Mouse (Mus musculus) midbrain, embryonic 14.5 days (tissue): ENCODE measurements around the gene Cinp. TPM values are rescaled to one million over a fixed set of nuclear protein-coding genes. Genes with fewer than 3 reads are reported as not detected.

ENCODE experiments used
- ATAC-seq: fragments of 200-750 bp; cut with Nextera tagmentation; 2 replicates; pipeline ENCODE4 v1.8.0; 2017; ENCODE audit warnings: moderate number of reproducible peaks, moderate library complexity; ENCODE audit not compliant: low FRiP score, low TSS enrichment
- DNase-seq: peaks from one replicate; pipeline ENCODE4 v3.0.0-alpha.2; 2015
- H3K27ac ChIP-seq: fragments of 300-500 bp; sonication (generic); replicated peaks from 2 replicates; pipeline ENCODE4 v1.5.1; 2014; ENCODE audit warnings: mild to moderate bottlenecking, low read depth, low read length, moderate library complexity
- H3K27me3 ChIP-seq: fragments of 300-500 bp; sonication (generic); 2 replicates; pipeline ENCODE4 v1.6.1; 2014; ENCODE audit warnings: low read length, control low read depth, mixed read lengths; ENCODE audit not compliant: control insufficient read depth, insufficient read depth
- H3K36me3 ChIP-seq: fragments of 300-500 bp; sonication (generic); 2 replicates; pipeline ENCODE4 v1.6.1; 2014; ENCODE audit warnings: low read length, control low read depth; ENCODE audit not compliant: control insufficient read depth, insufficient read depth
- H3K4me1 ChIP-seq: fragments of 300-500 bp; sonication (generic); 2 replicates; pipeline ENCODE4 v1.6.1; 2014; ENCODE audit warnings: mild to moderate bottlenecking, antibody characterized with exemption, low read length, control low read depth; ENCODE audit not compliant: control insufficient read depth, insufficient read depth
- H3K4me2 ChIP-seq: fragments of 300-500 bp; sonication (generic); 2 replicates; pipeline ENCODE4 v1.6.1; 2014; ENCODE audit warnings: mild to moderate bottlenecking, low read length, moderate library complexity
- H3K4me3 ChIP-seq: fragments of 300-500 bp; sonication (generic); replicated peaks from 2 replicates; pipeline ENCODE4 v1.5.1; 2014; ENCODE audit warnings: low read depth, low read length
- H3K9ac ChIP-seq: fragments of 300-500 bp; sonication (generic); replicated peaks from 2 replicates; pipeline ENCODE4 v1.6.1; 2014; ENCODE audit warnings: mild to moderate bottlenecking, low read length, moderate library complexity
- H3K9me3 ChIP-seq: fragments of 300-500 bp; sonication (generic); 2 replicates; pipeline ENCODE4 v1.6.1; 2016; ENCODE audit warnings: low read length, control low read depth, mixed read lengths; ENCODE audit not compliant: control insufficient read depth
- WGBS: fragments of 180-500 bp; shearing (Covaris S2); extraction: QIAGEN DNeasy Blood & Tissue Kit; methylation state at CpG from one replicate; pipeline ENCODE4 v1.1.7; 2014; 5-methylcytosine and 5-hydroxymethylcytosine counted together
- polyA plus RNA-seq: library from polyadenylated mRNA; unstranded; fragments of >200 nt; fragmentation: Nextera tagmentation; extraction: Ambion mirVana; gene quantifications from 2 replicates; pipeline ENCODE4 v1.2.1, GENCODE M21; 2014

The Cinp gene
- polyA plus RNA-seq: 83.0 and 83.1 TPM in 2 replicates

DNA sequence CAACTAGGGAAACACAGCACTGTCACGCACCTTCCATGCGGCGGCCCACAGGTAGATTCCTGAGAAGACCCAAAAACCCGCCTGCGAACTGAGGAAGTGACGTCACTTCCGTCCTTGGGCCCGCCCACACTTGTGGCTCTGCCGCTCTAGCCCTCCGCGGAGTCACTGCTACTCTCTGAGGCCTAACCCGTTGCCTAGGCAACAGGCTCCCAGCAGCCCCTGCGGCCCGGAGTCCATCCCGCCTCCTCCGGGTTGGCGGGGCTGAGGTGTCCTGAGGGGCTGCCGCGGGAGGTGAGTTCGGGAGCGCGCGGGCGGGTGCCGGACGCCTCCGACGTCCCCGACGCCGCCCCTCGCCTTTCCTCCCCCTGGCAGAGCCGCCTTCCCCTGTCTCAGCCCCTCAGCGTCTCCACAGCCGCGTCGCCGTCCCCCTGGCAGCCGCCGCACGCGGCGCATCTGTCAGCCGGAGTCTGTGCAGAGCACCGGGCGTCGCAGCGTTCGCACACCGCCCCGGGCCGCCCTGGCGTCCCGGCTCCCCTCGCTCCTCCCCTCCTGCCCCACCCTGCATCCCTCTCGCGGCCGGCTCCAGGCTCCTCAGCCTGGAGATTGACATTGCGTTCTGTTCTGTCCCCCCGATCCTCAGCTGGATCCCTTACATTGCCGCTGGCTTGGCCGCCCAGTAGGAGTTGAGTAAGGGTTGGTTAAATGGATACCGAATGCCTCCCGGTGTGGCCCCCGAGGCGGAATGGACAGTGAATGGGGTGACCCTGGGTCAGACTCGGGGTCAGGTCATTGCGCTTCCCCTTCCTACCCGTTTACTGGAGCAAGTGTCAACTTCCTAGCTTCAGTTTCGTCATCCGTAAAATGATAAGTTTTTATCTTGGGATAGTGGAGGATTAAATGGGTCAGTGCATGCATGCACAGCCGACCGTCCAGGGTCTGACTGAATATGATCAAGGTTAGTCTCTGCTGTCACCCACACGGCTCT lies at the start of gene Cinp, which contains the start of gene Tecpr2:
Gene Cinp, minus strand, starts transcription at position 110 of the 985 bp plus-strand sequence.
Gene Tecpr2, plus strand, starts transcription at position 229 of the 985 bp plus-strand sequence.
- peak; percentile 100 for ATAC-seq
- H3K27me3 ChIP-seq: no peaks in the 10 kb centered on the region
- peak within 1 kb of the TSS; percentile 90 for H3K27ac ChIP-seq
- under 1% methylated on average over 74 of the region's 74 CpGs for WGBS
- no peaks in the 10 kb centered on the region for H3K9me3 ChIP-seq
- H3K4me3 ChIP-seq: peak within 1 kb of the TSS; percentile 83
- peaks cover 5% of the 10 kb centered on the region; the same call in 1 of the 2 replicates for H3K4me1 ChIP-seq
- DNase-seq: peak; percentile 100
- H3K36me3 ChIP-seq: 0 out of 2 replicates have a peak, but pooled peaks cover 4% of the 10 kb centered on the region
- peak within 1 kb of the TSS; percentile 86 for H3K9ac ChIP-seq
- H3K4me2 ChIP-seq: peak within 1 kb of the TSS; percentile 91

DNA sequence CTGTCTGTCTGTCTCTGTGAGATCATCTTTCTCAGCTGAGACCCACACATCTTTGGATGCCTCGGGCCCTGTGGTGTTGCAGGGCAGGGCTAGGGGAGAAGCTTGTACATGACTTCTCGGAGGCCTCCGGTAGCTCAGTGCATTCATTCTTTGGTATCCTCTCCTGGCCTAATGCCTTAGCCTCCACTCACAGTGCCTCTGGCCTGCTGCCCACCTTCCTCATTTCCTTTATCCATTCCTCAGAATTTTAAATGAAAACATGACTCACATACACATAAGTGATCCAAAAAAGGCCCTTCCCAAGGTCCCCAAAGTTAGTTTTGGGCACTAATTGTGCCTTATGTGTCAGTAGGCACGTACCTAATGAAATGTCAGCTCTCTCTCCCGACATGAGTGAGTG lies 48.6 kb upstream of the Cinp start:
- Histone ChIP-seq H3K9me3 (no peaks in the 10 kb centered on the region), H3K27ac (no peak overlapping the region), H3K9ac (no peak overlapping the region), H3K4me1 (no peaks in the 10 kb centered on the region), H3K36me3 (peaks cover 51% of the 10 kb centered on the region), H3K4me2 (no peak overlapping the region), H3K27me3 (no peaks in the 10 kb centered on the region), H3K4me3 (no peak overlapping the region)
- DNase-seq: no peak
- 95% methylated on average over 5 of the region's 5 CpGs for WGBS
- no peak for ATAC-seq

DNA sequence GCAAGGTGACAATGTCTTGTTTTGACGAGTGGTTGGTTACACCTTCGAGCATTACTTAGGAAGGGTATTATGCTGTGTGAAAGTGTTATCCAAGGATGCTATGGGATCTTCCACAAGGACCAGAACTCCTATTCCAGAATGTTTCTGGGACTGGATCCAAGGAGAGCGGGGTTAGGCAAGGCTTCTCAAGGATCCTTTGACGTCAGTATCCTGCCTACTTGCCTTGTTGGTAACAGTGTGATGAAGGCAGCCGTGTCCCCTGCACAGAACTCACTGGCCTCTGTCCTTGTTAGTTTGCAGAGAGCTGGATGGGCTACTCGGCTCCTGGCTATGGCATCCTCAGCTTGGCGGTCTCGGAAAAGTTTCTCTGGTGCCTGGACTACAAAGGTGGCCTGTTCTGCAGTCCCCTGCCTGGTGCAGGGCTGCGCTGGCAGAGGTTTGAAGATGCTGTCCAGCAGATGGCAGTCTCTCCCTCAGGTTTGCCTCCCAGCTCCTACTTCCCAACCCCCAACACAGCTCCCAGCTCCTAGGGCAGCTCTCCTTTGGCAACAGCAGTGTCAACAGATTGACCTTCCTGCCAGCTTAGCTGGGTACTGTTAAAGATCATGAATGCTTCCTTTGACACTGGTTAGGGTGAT lies 47.2 kb upstream of the Cinp start:
- no peak overlapping the region for H3K9ac ChIP-seq
- H3K36me3 ChIP-seq: peaks cover 53% of the 10 kb centered on the region
- 62% methylated on average over 9 of the region's 9 CpGs for WGBS

DNA sequence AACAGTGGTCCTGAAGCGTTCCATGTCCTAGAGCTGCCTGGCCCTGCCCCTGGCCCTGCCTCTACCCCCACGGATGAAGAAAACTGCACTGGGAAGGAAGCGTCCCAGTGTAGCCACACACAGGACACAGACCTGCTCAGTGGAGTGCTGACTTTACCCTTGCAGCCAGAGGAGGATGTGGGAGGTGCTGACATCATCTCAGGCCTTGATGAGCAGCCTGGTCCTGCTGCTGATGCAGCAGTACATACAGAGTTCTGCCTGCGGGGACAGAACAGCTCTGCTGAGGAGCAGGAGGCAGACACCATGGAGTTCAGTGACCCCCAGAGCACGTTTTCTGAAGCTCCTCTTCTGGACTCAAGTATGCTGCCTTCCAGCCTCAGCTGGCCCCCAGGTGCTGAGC lies 43.9 kb upstream of the Cinp start:
- Histone ChIP-seq H3K36me3 (peaks cover 55% of the 10 kb centered on the region), H3K9me3 (no peaks in the 10 kb centered on the region), H3K27ac (no peak overlapping the region), H3K9ac (no peak overlapping the region), H3K4me2 (no peak overlapping the region), H3K4me3 (no peak overlapping the region), H3K27me3 (no peaks in the 10 kb centered on the region), H3K4me1 (no peaks in the 10 kb centered on the region)
- DNase-seq (no peak), ATAC-seq (no peak)
- 82% methylated on average over 5 of the region's 5 CpGs for WGBS

More for the DNA sequence above, 47.2 kb upstream of the Cinp start:
- ATAC-seq (peak; percentile 14; the same call in 1 of the 2 replicates), DNase-seq (peak; percentile 89)
- Histone ChIP-seq H3K4me1 (no peaks in the 10 kb centered on the region), H3K9me3 (no peaks in the 10 kb centered on the region), H3K27ac (no peak overlapping the region), H3K27me3 (no peaks in the 10 kb centered on the region), H3K4me2 (no peak overlapping the region), H3K4me3 (no peak overlapping the region)

DNA sequence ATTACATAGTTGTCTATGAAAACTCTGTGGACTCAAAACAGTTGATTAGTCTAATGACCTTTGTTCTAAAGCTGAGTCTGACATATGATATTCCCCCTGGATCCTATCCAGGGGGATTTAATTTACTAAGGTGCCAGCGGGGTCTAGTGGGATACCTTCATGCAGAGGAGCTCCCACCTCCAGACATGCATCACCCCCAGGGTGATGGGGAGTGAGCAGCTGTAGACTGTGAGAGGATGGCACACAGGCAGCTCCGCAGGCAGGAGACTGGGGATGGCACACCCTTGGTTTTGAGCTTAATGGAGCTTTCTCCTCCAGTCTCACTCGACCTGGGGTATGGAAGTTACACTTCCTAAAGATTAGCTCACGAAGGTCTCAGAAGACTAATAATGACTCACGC lies 32.6 kb upstream of the Cinp start:
- H3K36me3 ChIP-seq: peaks cover 33% of the 10 kb centered on the region
- no peaks in the 10 kb centered on the region for H3K9me3 ChIP-seq
- H3K27ac ChIP-seq: no peak overlapping the region
- WGBS: 89% methylated on average over 5 of the region's 5 CpGs
- DNase-seq (no peak), ATAC-seq (no peak)
- no peak overlapping the region for H3K9ac ChIP-seq
- no peaks in the 10 kb centered on the region for H3K4me1 ChIP-seq
- no peak overlapping the region for H3K4me3 ChIP-seq
- no peaks in the 10 kb centered on the region for H3K27me3 ChIP-seq
- no peak overlapping the region for H3K4me2 ChIP-seq

DNA sequence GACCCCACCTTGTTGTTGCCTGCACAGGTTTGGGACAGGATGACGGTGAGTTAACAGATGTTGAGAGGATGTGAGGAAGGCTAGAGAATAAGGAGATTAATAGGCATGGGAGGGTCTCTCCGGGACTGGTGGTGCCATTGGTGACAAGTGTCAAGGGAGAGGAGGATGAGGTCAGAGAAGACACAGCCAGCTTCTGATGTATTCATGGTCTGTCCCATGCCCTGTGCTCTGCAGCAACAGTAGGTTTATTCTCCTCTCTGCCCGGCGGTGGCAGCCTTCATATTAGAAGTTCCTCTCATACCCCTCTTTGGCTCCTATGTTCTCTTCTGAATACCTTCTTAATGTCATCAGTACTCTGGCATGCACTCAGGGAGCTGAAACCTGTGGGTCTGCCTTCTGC lies 31.3 kb upstream of the Cinp start:
- no peak overlapping the region for H3K4me2 ChIP-seq
- H3K36me3 ChIP-seq: peaks cover 33% of the 10 kb centered on the region
- no peak overlapping the region for H3K9ac ChIP-seq
- no peak overlapping the region for H3K4me3 ChIP-seq
- no peak for DNase-seq
- H3K9me3 ChIP-seq: no peaks in the 10 kb centered on the region
- H3K27ac ChIP-seq: no peak overlapping the region
- H3K4me1 ChIP-seq: no peaks in the 10 kb centered on the region
- no peaks in the 10 kb centered on the region for H3K27me3 ChIP-seq
- WGBS: 87% methylated on average over 4 of the region's 4 CpGs
- ATAC-seq: no peak

DNA sequence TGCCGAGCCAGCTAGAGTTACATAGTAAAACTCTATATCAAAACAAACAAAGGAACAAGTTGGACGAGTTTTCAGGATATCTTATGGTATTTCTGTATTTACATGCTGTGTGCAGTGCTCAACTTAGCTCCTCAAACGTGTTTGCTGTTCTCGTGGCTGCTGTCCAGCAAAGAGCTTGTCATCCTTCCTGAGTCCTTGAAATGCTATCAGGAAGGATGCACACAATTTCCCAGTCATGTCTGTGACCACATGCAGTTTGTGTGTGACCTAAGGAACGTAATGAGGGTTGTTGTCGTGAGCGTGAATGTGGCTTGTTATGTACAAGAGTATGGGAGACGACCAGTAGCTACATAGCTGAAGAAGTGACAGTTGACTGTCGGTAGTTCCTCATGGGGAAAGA lies 26.8 kb upstream of the Cinp start:
- 94% methylated on average over 9 of the region's 9 CpGs for WGBS
- peaks cover 32% of the 10 kb centered on the region for H3K36me3 ChIP-seq

DNA sequence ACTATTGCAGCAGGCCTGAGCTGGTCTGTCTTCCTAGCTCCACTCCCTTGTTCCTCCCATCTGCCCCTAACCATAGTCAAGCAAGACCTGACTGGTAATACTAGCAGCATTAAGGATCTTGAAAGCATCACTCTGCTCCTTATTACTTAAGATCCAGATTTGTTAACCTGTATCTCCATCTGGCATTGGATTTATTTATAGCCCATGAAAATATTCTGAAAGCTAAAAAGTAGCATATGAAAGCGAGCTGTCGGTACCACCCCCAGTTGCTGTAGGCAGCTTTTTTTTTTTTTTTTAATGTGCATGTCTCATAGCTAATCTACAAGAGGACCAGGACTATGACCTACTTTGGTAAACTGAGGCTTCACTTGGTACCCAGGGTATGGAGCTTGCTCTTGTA lies 21.0 kb upstream of the Cinp start:
- WGBS: 93% methylated on average over 2 of the region's 2 CpGs
- Histone ChIP-seq H3K4me3 (no peak overlapping the region), H3K36me3 (0 out of 2 replicates have a peak, but pooled peaks cover under 1% of the 10 kb centered on the region), H3K4me2 (no peak overlapping the region), H3K27me3 (no peaks in the 10 kb centered on the region), H3K4me1 (no peaks in the 10 kb centered on the region), H3K9ac (no peak overlapping the region), H3K27ac (no peak overlapping the region), H3K9me3 (no peaks in the 10 kb centered on the region)
- no peak for ATAC-seq
- no peak for DNase-seq

More for the DNA sequence above, 26.8 kb upstream of the Cinp start:
- H3K27me3 ChIP-seq: no peaks in the 10 kb centered on the region
- DNase-seq: no peak
- H3K27ac ChIP-seq: no peak overlapping the region
- no peaks in the 10 kb centered on the region for H3K9me3 ChIP-seq
- no peak overlapping the region for H3K4me3 ChIP-seq
- no peak for ATAC-seq
- H3K9ac ChIP-seq: no peak overlapping the region
- H3K4me2 ChIP-seq: no peak overlapping the region
- H3K4me1 ChIP-seq: no peaks in the 10 kb centered on the region
